ENCODE assay signal across 27 mouse cellular contexts in the genomic region with DNA sequence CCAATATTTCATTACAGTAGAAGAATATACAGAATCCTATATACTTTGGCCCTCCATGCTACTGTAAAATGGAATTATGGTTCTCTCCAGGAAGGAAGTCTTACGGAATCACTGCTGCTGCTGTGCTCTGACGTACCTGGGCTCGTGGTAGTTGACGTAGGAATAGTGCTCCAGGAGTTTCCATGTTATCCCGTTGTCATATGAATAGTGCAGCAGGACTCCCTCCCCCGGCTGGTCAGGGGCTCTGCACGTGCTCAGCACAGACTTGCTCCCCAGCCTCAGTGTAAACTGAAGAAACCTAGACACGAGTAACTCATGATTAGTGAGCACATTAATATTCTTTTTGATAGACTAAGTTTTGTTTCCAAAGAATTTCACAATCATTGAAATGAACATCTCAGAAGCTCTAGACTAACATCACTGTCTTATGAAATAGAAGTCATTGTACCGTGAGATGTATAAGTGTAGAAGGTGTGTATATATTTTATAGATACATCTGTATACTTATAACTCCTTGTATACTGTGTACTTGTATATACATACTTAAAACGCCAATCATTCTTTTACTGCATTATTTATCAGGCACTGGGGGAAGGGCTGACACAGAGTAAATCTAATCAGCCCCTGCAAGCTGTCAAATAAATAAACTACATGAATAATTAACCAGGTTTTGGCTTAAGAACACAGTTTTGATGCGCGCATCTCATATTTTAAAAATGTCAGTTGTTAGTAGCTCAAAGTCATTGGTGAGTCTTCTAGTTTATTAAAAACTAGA.
DNase-seq lines count a peak whose midpoint lies in the region; ATAC-seq lines count a peak whose summit lies in the region.
"Had no signal": no experiment of that assay in that cellular context is flagged by ENCODE, and none has a peak within 500 bp of the region (broad histone marks: within the 10 kb centered on the region; RNA-seq: fewer than 3 reads in every experiment).

No protein-coding gene starts in this region.

- H3K4me1 ChIP-seq in midbrain, embryonic 13.5 days (replicated peaks), result no peaks in the 10 kb centered on the region
- H3K4me1 ChIP-seq in midbrain, embryonic 10.5 days, result no peaks in the 10 kb centered on the region
- no peaks in the 10 kb centered on the region for H3K4me1 ChIP-seq in midbrain, embryonic 15.5 days
- H3K4me1 ChIP-seq in midbrain, embryonic 11.5 days (ENCODE audit: control insufficient read depth, insufficient read depth, low read length), result no peaks in the 10 kb centered on the region
- H3K4me1 ChIP-seq: embryonic facial prominence, embryonic 13.5 days; embryonic facial prominence, embryonic 15.5 days; forebrain, embryonic 10.5 days; forebrain, embryonic 12.5 days had no signal

- H3K9ac ChIP-seq in midbrain, embryonic 13.5 days (replicated peaks), result no peak overlapping the region
- no peak overlapping the region for H3K9ac ChIP-seq in midbrain, embryonic 15.5 days
- no peak overlapping the region for H3K9ac ChIP-seq in midbrain, embryonic 11.5 days (ENCODE audit: low read length)
- H3K9ac ChIP-seq: embryonic facial prominence, embryonic 13.5 days; embryonic facial prominence, embryonic 15.5 days; forebrain, embryonic 12.5 days had no signal

- H3K27ac ChIP-seq in midbrain, embryonic 13.5 days, result no peak overlapping the region
- H3K27ac ChIP-seq in midbrain, embryonic 10.5 days (replicated peaks), result no peak overlapping the region
- no peak overlapping the region for H3K27ac ChIP-seq in midbrain, embryonic 15.5 days
- H3K27ac ChIP-seq in midbrain, embryonic 11.5 days (ENCODE audit: low read depth, low read length), result no peak overlapping the region
- H3K27ac ChIP-seq: embryonic facial prominence, embryonic 13.5 days; embryonic facial prominence, embryonic 15.5 days; forebrain, embryonic 10.5 days; forebrain, embryonic 12.5 days had no signal

- no peak overlapping the region for H3K4me2 ChIP-seq in midbrain, embryonic 13.5 days (replicated peaks)
- no peak overlapping the region for H3K4me2 ChIP-seq in midbrain, embryonic 15.5 days
- no peak overlapping the region for H3K4me2 ChIP-seq in midbrain, embryonic 11.5 days
- H3K4me2 ChIP-seq: embryonic facial prominence, embryonic 13.5 days; embryonic facial prominence, embryonic 15.5 days; forebrain, embryonic 12.5 days had no signal

- ATAC-seq in midbrain, embryonic 13.5 days, result 0 out of 2 replicates have a peak, but pooled peaks have one; percentile 50
- ATAC-seq in midbrain, embryonic 15.5 days (replicated peaks), result peak; percentile 77
- ATAC-seq in midbrain, embryonic 11.5 days (ENCODE audit: low FRiP score), result no peak
- ATAC-seq: activated CD4-positive, CD25-positive, alpha-beta regulatory T cell, adult 4 months; CD4-positive, CD25-positive, alpha-beta regulatory T cell, adult 4 months; forebrain, embryonic 14.5 days; forebrain, embryonic 16.5 days; Patski had no signal

- no peak overlapping the region for H3K4me3 ChIP-seq in midbrain, embryonic 13.5 days (replicated peaks)
- no peak overlapping the region for H3K4me3 ChIP-seq in midbrain, embryonic 10.5 days
- no peak overlapping the region for H3K4me3 ChIP-seq in midbrain, embryonic 15.5 days
- no peak overlapping the region for H3K4me3 ChIP-seq in midbrain, embryonic 11.5 days (ENCODE audit: low read depth, low read length)
- H3K4me3 ChIP-seq: embryonic facial prominence, embryonic 13.5 days; embryonic facial prominence, embryonic 15.5 days; erythroblast, embryonic 14.5 days; forebrain, embryonic 10.5 days; forebrain, embryonic 12.5 days had no signal

- 82% methylated on average over 12 of the region's 12 CpGs for WGBS in midbrain, embryonic 13.5 days
- WGBS in midbrain, embryonic 10.5 days, result 93% methylated on average over 12 of the region's 12 CpGs
- 70% methylated on average over 12 of the region's 12 CpGs for WGBS in midbrain, embryonic 15.5 days
- 86% methylated on average over 12 of the region's 12 CpGs for WGBS in midbrain, embryonic 11.5 days

- no peak for DNase-seq in midbrain, embryonic 10.5 days (ENCODE audit: low spot score)
- DNase-seq in midbrain, embryonic 11.5 days (ENCODE audit: low spot score, missing footprints), result no peak
- no peak for DNase-seq in right cerebral cortex, postnatal 4 days
- DNase-seq: adrenal gland, adult 8-10 months; adrenal gland, postnatal 14 days; adrenal gland, postnatal 36 days; B cell, adult 2 months; cerebellum, adult 11 months; cerebellum, adult 18-20 months; cerebellum, adult 8-10 months; cerebellum, adult 9-11 months; cerebellum, postnatal 14 days; cerebellum, postnatal 36 days had no signal

- H3K36me3 ChIP-seq in midbrain, embryonic 13.5 days, result no peaks in the 10 kb centered on the region
- H3K36me3 ChIP-seq in midbrain, embryonic 10.5 days, result no peaks in the 10 kb centered on the region
- no peaks in the 10 kb centered on the region for H3K36me3 ChIP-seq in midbrain, embryonic 15.5 days (replicated peaks)
- no peaks in the 10 kb centered on the region for H3K36me3 ChIP-seq in midbrain, embryonic 11.5 days (ENCODE audit: control insufficient read depth, insufficient read depth, low read length)
- H3K36me3 ChIP-seq: embryonic facial prominence, embryonic 13.5 days; embryonic facial prominence, embryonic 15.5 days; forebrain, embryonic 10.5 days; forebrain, embryonic 12.5 days; G1E had no signal

- no peaks in the 10 kb centered on the region for H3K27me3 ChIP-seq in midbrain, embryonic 13.5 days
- H3K27me3 ChIP-seq in midbrain, embryonic 10.5 days (ENCODE audit: low read depth, poor library complexity, severe bottlenecking), result no peaks in the 10 kb centered on the region
- no peaks in the 10 kb centered on the region for H3K27me3 ChIP-seq in midbrain, embryonic 15.5 days (replicated peaks)
- H3K27me3 ChIP-seq in midbrain, embryonic 11.5 days (ENCODE audit: control insufficient read depth, insufficient read depth, low read length), result no peaks in the 10 kb centered on the region
- H3K27me3 ChIP-seq: CH12.LX; embryonic facial prominence, embryonic 13.5 days; embryonic facial prominence, embryonic 15.5 days; forebrain, embryonic 12.5 days had no signal

- no peaks in the 10 kb centered on the region for H3K9me3 ChIP-seq in midbrain, embryonic 13.5 days
- H3K9me3 ChIP-seq in midbrain, embryonic 10.5 days (replicated peaks), result no peaks in the 10 kb centered on the region
- no peaks in the 10 kb centered on the region for H3K9me3 ChIP-seq in midbrain, embryonic 15.5 days
- no peaks in the 10 kb centered on the region for H3K9me3 ChIP-seq in midbrain, embryonic 11.5 days (ENCODE audit: control insufficient read depth, low read length)
- H3K9me3 ChIP-seq: embryonic facial prominence, embryonic 13.5 days; embryonic facial prominence, embryonic 15.5 days; forebrain, embryonic 10.5 days; forebrain, embryonic 12.5 days; G1E had no signal
